Mouse (Mus musculus) intestine, embryonic 15.5 days (tissue): ENCODE results near the gene Enpp7. TPM values are rescaled to one million over a fixed set of nuclear protein-coding genes. Genes with fewer than 3 reads are reported as not detected.

ENCODE experiments used
- ATAC-seq: fragments of 200-750 bp; cut with Nextera tagmentation; 2 replicates; pipeline ENCODE4 v1.8.0; 2017; ENCODE audit warnings: moderate TSS enrichment, moderate library complexity
- H3K27ac ChIP-seq: fragments of 300-500 bp; sonication (generic); 2 replicates; pipeline ENCODE4 v1.5.1; 2015; ENCODE audit warnings: mild to moderate bottlenecking, inconsistent platforms
- H3K27me3 ChIP-seq: fragments of 300-500 bp; sonication (generic); replicated peaks from 2 replicates; pipeline ENCODE4 v1.6.1; 2015; ENCODE audit warnings: inconsistent platforms
- H3K36me3 ChIP-seq: fragments of 300-500 bp; sonication (generic); 2 replicates; pipeline ENCODE4 v1.6.1; 2015; ENCODE audit warnings: inconsistent platforms
- H3K4me1 ChIP-seq: fragments of 300-500 bp; sonication (generic); replicated peaks from 2 replicates; pipeline ENCODE4 v1.6.1; 2015; ENCODE audit warnings: inconsistent platforms
- H3K4me2 ChIP-seq: fragments of 300-500 bp; sonication (generic); replicated peaks from 2 replicates; pipeline ENCODE4 v1.6.1; 2015; ENCODE audit warnings: mild to moderate bottlenecking, inconsistent platforms
- H3K4me3 ChIP-seq: fragments of 300-500 bp; sonication (generic); replicated peaks from 2 replicates; pipeline ENCODE4 v1.5.1; 2015; ENCODE audit warnings: inconsistent platforms
- H3K9ac ChIP-seq: fragments of 300-500 bp; sonication (generic); 2 replicates; pipeline ENCODE4 v1.6.1; 2015; ENCODE audit warnings: inconsistent platforms
- H3K9me3 ChIP-seq: fragments of 300-500 bp; sonication (generic); 2 replicates; pipeline ENCODE4 v1.6.1; 2016; ENCODE audit warnings: inconsistent platforms
- WGBS: fragments of 180-500 bp; shearing (Covaris S2); methylation state at CpG from one replicate; pipeline ENCODE4 v1.1.7; 2015; 5-methylcytosine and 5-hydroxymethylcytosine counted together
- polyA plus RNA-seq: library from polyadenylated mRNA; unstranded; fragments of >200 nt; fragmentation: Nextera tagmentation; extraction: Ambion mirVana; gene quantifications from 2 replicates; pipeline ENCODE4 v1.2.1, GENCODE M21; 2015

The Enpp7 gene
- polyA plus RNA-seq, 1 experiment from 2014 or later, result 0.09 TPM

DNA sequence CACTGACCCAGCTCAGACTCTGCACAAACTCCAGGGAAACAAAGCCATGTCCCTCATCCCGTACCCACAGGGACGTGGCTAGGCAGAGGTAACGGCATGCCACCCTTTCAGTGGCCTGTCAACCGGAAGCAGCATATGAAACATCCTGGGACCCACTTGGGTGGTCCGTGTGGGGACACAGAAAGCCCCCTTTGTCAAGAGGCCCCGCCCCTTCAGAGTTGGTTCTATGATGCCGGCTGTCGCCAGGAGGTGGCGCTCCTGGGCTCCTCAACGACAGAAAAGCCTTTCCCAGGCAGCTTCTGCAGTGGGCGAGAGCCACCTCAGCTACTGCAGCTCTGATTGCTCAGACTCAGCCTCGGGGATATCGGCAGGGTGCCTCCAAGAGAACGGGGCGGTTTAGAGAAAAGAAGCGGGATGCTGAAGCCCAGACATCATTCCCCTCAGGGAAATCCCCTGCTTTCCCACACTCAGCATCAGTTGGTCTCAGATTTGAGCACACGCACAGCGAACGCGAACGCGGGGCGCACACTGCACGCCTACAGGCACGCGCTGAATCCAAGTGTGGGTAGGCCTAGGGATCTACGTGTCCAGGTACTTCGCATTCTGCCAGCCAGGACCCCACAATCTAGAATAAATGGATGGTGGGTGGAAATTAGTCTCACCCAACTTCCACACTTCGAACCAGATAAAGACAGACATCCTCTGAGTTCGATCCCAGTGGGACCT is 10.7 kb downstream of the Enpp7 start:
- peaks cover 16% of the 10 kb centered on the region for H3K27me3 ChIP-seq

DNA sequence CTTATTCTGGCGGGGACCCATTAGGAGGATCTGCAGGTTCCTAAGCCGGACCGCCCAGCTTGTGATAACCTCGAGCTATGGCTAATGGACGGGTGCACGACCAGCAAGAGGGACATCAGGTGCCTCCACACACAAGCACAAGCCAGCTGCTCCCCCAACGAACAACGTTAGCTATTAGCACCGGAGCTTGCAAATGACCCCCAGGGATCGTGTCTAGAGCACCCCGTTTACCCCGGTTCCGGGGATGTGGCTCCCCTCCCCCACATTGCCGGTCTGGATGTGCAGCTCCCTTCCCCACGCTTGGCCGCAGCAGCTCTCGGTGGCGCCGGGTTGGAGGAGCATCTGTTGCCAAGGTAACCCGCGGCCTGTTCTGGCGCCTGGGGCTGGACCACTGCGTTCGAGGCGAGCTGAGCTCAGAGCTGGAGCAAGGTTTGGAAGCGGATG is 11.4 kb downstream of the Enpp7 start:
- no peak overlapping the region for H3K27ac ChIP-seq
- H3K4me2 ChIP-seq, result peak overlapping the region; percentile 50; the same call in 1 of the 2 replicates
- no peak overlapping the region for H3K4me3 ChIP-seq
- no peaks in the 10 kb centered on the region for H3K9me3 ChIP-seq
- H3K27me3 ChIP-seq, result peaks cover 16% of the 10 kb centered on the region
- H3K36me3 ChIP-seq, result no peaks in the 10 kb centered on the region
- WGBS, result 7% methylated on average over 26 of the region's 26 CpGs
- H3K9ac ChIP-seq, result no peak overlapping the region
- H3K4me1 ChIP-seq, result peaks cover 16% of the 10 kb centered on the region
- no peak for ATAC-seq

More for the DNA sequence above, 10.7 kb downstream of the Enpp7 start:
- Histone ChIP-seq H3K4me2 (peak overlapping the region; percentile 50), H3K4me1 (peaks cover 16% of the 10 kb centered on the region), H3K4me3 (0 out of 2 replicates have a peak overlapping the region, but pooled peaks have one; percentile 15), H3K36me3 (no peaks in the 10 kb centered on the region), H3K9me3 (no peaks in the 10 kb centered on the region), H3K27ac (no peak overlapping the region), H3K9ac (no peak overlapping the region)
- WGBS, result 12% methylated on average over 30 of the region's 30 CpGs
- peak; percentile 48; the same call in 1 of the 2 replicates for ATAC-seq

DNA sequence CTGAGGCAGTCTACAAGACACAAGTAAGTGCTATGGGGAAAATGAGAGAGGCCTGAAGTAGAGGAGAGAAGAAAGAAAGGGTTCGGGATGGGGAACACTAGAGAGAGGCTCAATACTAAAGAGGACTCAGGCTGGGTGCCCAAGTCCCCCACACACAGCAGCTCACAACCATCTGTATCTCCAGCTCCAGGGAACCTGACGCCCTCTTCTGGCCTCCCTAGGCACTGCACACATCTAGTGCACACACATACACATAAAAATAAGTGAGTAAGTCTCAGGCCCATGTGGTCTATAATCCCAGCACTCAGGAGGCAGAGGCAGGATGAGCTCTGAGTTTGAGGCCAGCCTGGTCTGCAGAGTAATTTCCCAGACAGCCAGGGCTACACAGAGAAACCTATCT is 12.9 kb downstream of the Enpp7 start:
- Histone ChIP-seq H3K4me1 (peaks cover 13% of the 10 kb centered on the region), H3K4me3 (no peak overlapping the region), H3K27ac (no peak overlapping the region), H3K9me3 (no peaks in the 10 kb centered on the region), H3K36me3 (no peaks in the 10 kb centered on the region), H3K9ac (no peak overlapping the region), H3K4me2 (no peak overlapping the region), H3K27me3 (peaks cover 16% of the 10 kb centered on the region)
- ATAC-seq, result no peak
- WGBS, result 70% methylated on average over 2 of the region's 2 CpGs

DNA sequence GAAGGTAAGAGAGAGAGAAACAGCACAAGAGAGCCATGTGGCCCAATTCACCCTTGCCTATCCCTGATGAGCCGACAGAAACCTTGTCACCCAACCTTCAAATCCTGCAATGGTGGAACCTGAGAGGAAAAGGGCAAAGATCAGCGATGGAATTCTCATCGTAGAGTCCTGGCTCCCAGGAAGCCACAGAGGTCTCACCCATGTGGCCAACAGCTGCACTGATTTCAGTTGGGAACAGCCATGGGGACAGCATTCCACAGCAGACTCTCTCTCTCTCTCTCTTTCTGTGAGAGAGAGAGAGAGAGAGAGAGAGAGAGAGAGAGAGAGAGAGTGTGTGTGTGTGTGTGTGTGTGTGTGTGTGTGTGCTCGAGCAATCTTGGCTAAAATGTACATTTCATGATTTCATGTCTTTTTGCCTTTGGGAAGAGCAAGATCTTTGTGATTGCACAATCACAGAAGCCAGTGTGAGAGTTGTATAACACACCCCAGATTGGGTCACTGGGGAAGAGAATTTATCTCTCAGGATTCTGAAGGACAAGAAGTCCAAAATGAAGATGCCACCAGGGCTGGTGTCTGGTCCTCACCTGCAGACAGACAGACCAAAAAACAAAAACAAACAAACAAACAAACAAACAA is 13.6 kb downstream of the Enpp7 start:
- 68% methylated on average over 4 of the region's 4 CpGs for WGBS
- Histone ChIP-seq H3K27ac (no peak overlapping the region), H3K9me3 (no peaks in the 10 kb centered on the region), H3K4me2 (no peak overlapping the region), H3K4me3 (no peak overlapping the region), H3K36me3 (no peaks in the 10 kb centered on the region), H3K27me3 (peaks cover 16% of the 10 kb centered on the region), H3K4me1 (peaks cover 13% of the 10 kb centered on the region), H3K9ac (no peak overlapping the region)
- ATAC-seq, result no peak

DNA sequence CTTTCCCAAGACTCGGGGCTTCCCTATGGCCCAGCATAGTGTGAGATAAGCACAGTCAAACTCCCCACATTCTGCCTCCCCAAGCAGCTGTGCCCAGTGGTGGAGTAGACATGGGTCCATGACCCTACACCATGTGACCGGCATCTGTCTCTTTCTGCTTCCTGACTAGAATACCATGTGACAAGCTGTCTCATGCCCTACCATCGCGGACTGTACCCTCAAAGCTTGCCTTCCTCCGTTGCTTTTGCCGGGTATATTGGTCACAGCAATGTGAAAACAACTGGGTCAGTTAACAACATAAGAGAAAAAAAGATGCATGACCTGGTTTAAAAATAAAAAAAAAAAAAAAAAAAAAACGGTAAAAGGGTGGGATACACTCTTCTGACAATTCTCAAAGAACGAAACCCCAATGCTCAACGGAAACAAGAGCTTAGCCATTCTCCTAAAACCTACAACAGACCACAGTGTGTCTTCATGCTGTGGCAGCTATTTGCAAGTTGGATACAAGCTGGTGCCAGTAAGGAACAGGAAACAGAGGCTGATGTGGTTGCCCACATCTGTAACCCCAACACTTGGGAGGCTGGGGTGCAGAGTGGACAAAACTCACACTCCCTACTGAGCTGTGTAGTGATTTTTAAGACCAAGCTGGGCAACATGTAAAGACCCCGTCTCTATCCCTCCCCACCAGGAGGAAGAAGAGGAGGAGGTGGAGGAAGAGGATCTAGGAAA is 17.7 kb downstream of the Enpp7 start:
- H3K36me3 ChIP-seq, result no peaks in the 10 kb centered on the region
- H3K4me3 ChIP-seq, result no peak overlapping the region
- H3K4me1 ChIP-seq, result peaks cover 12% of the 10 kb centered on the region; the same call in 1 of the 2 replicates
- no peaks in the 10 kb centered on the region for H3K27me3 ChIP-seq
- no peak overlapping the region for H3K4me2 ChIP-seq
- no peak overlapping the region for H3K27ac ChIP-seq
- H3K9me3 ChIP-seq, result no peaks in the 10 kb centered on the region
- WGBS, result 89% methylated on average over 10 of the region's 10 CpGs
- no peak overlapping the region for H3K9ac ChIP-seq
- ATAC-seq, result no peak

DNA sequence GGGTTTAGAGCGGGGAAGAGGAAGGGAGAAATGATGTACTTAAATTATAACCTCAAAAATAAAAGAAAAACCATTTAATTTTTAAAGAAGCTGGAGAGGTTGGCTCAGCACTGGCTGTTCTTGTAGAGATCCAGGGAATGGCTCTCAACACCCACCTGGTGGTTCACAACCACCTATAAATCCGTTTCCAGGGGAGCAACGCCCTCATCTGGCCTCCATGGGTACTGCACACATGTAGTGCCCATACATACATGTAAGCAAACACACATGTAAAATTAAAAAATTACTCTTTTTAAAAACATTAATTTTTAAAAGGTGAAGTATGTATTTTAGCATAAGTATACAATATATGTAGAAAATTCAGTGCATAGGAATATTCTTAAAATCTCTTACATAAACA is 18.5 kb downstream of the Enpp7 start:
- no peak overlapping the region for H3K4me2 ChIP-seq
- peaks cover 12% of the 10 kb centered on the region; the same call in 1 of the 2 replicates for H3K4me1 ChIP-seq
- H3K36me3 ChIP-seq, result no peaks in the 10 kb centered on the region
- H3K27ac ChIP-seq, result no peak overlapping the region
- no peaks in the 10 kb centered on the region for H3K9me3 ChIP-seq
- ATAC-seq, result no peak
- no peaks in the 10 kb centered on the region for H3K27me3 ChIP-seq
- WGBS, result 72% methylated on average over 3 of the region's 3 CpGs
- no peak overlapping the region for H3K4me3 ChIP-seq
- H3K9ac ChIP-seq, result no peak overlapping the region

DNA sequence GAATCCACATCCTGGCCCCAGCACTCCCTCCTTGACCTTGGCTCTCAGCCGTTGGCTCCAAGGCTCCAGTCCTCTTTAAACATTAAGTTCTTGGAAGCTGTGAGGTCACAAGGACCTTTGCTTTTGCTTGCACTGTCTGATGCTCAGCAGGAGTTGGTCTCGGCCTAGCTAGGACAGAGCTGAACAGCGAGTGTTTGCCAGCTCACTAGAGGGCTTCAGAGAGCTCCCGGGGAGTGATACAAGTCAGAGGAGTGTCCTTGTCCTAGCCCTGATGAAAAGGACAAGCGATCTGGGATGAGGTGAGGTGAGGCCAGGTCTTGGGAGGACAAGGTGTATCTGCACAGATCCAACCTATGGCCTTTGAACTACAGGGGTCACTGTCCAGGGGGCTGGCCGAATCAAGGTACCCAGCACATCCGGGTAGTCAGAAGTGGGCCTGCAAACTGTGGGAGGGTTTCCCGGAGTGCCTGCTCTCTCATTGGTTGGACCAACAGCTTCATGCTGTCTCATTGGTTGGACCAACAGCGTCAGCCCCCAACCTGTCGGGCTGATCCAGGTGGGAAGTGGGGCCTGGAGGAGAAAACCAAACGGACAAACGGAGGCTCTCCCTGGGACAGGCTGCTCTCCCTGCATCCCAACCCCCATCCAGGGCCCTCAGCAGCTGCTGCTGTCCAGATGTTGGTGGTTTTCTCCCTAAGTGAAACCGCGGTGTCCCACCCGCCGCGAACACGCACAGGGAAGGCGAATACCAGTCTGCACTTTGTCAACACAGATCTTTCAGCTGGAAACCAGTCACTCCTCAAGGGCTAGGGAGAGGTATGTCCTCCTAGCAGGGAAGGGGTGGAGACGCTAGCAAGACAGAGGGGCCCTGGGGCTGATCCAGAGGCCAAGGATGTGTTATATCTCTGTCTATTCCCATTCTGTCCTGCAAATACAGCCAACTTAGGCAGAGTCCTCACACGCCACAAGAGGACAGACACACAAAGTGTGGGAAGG is 19.8 kb downstream of the Enpp7 start:
- no peaks in the 10 kb centered on the region for H3K9me3 ChIP-seq
- H3K4me1 ChIP-seq, result peaks cover 12% of the 10 kb centered on the region; the same call in 1 of the 2 replicates
- H3K36me3 ChIP-seq, result no peaks in the 10 kb centered on the region
- H3K4me3 ChIP-seq, result peak overlapping the region; percentile 35
- ATAC-seq, result peak; percentile 94
- 21% methylated on average over 21 of the region's 21 CpGs for WGBS
- H3K9ac ChIP-seq, result peak overlapping the region; percentile 50
- H3K27me3 ChIP-seq, result no peaks in the 10 kb centered on the region
- H3K4me2 ChIP-seq, result peak overlapping the region; percentile 63
- H3K27ac ChIP-seq, result no peak overlapping the region

DNA sequence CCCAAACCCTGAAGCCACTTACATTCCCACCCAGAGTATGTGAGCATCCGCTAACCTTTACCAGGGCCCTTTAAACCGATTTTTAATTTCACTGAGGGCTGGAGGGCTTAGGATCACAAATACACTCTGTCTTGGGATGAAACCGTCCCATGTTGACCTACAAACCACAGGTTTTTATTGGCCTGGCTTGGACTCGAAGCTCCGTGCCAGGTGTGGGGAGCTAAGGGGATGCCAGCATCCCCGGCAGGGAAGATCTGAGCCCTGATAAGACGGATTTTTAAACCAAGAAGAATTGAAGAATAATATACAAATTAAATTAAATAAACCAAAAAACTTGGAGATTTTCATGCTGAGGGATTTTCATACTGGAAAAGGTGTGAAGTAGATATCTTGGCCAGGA is 26.5 kb downstream of the Enpp7 start:
- no peak overlapping the region for H3K4me3 ChIP-seq
- H3K4me1 ChIP-seq, result no peaks in the 10 kb centered on the region
- 76% methylated on average over 7 of the region's 7 CpGs for WGBS
- H3K9ac ChIP-seq, result no peak overlapping the region
- no peak overlapping the region for H3K27ac ChIP-seq
- no peaks in the 10 kb centered on the region for H3K9me3 ChIP-seq
- no peaks in the 10 kb centered on the region for H3K36me3 ChIP-seq
- no peak for ATAC-seq
- H3K27me3 ChIP-seq, result no peaks in the 10 kb centered on the region
- H3K4me2 ChIP-seq, result no peak overlapping the region

DNA sequence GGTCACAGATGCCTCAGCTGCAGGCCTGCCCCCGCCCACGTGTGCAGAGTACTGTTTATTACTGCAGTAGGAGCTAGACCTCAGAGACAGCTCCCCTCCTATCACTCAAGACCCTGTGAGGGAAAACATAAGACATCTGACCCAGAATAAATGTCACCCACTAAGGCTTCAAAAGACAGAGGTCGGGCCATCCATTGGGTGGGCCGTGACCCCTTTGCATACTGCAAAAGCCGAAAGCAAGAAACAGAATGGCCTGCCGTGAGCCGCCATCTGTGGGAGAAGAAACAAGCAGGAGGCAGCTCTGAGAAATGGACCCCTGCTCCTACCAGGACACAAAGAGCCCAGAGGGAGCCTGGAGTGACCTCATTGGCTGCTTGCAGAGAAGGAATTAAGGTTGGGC is 29.5 kb downstream of the Enpp7 start:
- ATAC-seq, result no peak
- H3K9me3 ChIP-seq, result no peaks in the 10 kb centered on the region
- no peaks in the 10 kb centered on the region; the same call in 1 of the 2 replicates for H3K4me1 ChIP-seq
- H3K36me3 ChIP-seq, result no peaks in the 10 kb centered on the region
- 80% methylated on average over 7 of the region's 7 CpGs for whole genome bisulfite sequencing
- no peak overlapping the region for H3K9ac ChIP-seq
- no peak overlapping the region for H3K4me3 ChIP-seq
- 0 out of 2 replicates have a peak, but pooled peaks cover 8% of the 10 kb centered on the region for H3K27me3 ChIP-seq
- no peak overlapping the region for H3K4me2 ChIP-seq
- H3K27ac ChIP-seq, result no peak overlapping the region

DNA sequence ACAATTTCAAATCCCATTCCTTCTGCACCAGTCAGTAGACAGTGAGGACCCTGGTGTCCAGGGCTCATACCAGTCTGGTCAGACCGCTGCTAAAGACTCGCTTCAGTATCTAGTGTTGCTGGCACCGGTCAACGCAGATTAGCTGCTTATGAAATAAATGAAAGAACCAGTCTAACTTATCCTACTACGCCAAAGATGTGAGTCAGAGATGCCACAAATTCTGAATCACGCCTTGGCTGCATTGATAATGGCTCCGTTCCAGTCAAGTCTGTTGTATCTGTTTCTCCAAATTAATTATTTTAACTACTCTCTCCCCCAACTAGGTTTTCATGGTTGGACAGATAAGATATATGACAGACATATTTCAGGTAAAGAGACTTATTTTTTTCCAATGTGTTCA is 33.2 kb downstream of the Enpp7 start:
- Histone ChIP-seq H3K4me1 (peaks cover 26% of the 10 kb centered on the region), H3K9ac (no peak overlapping the region), H3K27me3 (0 out of 2 replicates have a peak, but pooled peaks cover 8% of the 10 kb centered on the region), H3K4me2 (no peak overlapping the region), H3K4me3 (no peak overlapping the region), H3K9me3 (no peaks in the 10 kb centered on the region), H3K27ac (no peak overlapping the region), H3K36me3 (peaks cover under 1% of the 10 kb centered on the region; the same call in 1 of the 2 replicates)
- no peak for ATAC-seq
- WGBS, result 93% methylated on average over 7 of the region's 7 CpGs

DNA sequence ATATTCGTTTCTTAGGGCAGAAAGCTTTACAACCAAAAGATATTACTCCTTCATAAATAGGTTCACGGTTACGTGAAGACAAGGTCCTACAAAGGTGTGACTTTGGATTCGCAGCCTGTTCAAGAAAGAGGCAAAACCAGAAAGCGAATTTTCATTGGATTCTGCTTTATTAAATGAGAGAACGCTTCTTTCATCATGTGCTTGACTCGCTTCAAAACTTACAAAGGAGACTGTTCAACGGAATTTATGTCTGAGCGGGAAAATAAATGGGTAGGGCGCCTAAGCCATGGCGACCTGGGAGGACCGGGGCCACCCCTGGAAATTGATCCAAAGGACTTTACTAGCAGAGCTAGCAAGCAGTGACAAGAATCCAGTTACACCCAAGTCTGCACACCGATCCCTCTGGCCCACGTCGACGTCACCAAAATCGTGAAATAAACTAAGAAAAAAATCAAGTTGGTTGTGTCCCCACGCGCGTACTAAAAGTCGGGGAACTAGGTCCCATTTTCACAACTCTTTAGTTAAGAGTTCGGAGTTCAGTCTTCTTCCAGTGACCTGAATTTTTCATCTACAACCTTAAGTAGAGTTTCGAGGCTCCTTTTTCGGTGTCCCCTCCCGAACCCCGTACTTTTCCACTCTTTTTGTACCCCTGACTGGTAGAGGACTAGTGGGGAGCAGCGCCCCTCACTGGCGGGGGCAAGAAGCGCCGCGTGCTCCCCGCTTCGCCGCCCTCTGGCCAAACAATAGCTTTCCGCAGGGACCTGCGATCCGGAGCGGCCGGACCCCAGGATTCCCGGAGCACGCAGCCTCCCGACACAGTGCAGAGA is 34.3 kb downstream of the Enpp7 start:
- H3K9me3 ChIP-seq, result no peaks in the 10 kb centered on the region
- peak overlapping the region; percentile 89 for H3K4me2 ChIP-seq
- 0 out of 2 replicates have a peak, but pooled peaks cover 8% of the 10 kb centered on the region for H3K27me3 ChIP-seq
- H3K27ac ChIP-seq, result peak overlapping the region; percentile 80
- WGBS, result 4% methylated on average over 42 of the region's 42 CpGs
- H3K9ac ChIP-seq, result peak overlapping the region; percentile 89
- peaks cover 32% of the 10 kb centered on the region for H3K4me1 ChIP-seq
- ATAC-seq, result no peak
- H3K4me3 ChIP-seq, result peak overlapping the region; percentile 95
- H3K36me3 ChIP-seq, result peaks cover 11% of the 10 kb centered on the region
